Mouse (Mus musculus): Measurements from ENCODE around the gene Stx5a.

Stx5a gene

GRCm38 (mm10) chr19:8740603-8741002 lies 610 bp upstream of the Stx5a start, which contains the start of gene 1700092M07Rik:
Gene 1700092M07Rik (plus strand): TSS chr19:8740718.
- DNase-seq (ENCODE audit: inconsistent ontology term), result no peak

- DNase-seq (ENCODE audit: inconsistent ontology term), result no peak
Measured at GRCm38 (mm10) chr19:8742176-8742575, 963 bp downstream of the Stx5a start.

GRCm38 (mm10) chr19:8745382-8745781 lies 4.2 kb downstream of the Stx5a start:
- DNase-seq (ENCODE audit: inconsistent ontology term), result no peak

GRCm38 (mm10) chr19:8747368-8747767 lies 6.2 kb downstream of the Stx5a start:
- no peak for DNase-seq (ENCODE audit: inconsistent ontology term)

- DNase-seq (ENCODE audit: inconsistent ontology term), result no peak
Measured at GRCm38 (mm10) chr19:8755652-8756051, 14.4 kb downstream of the Stx5a start.

- peak; percentile 97 for DNase-seq (ENCODE audit: inconsistent ontology term)
Measured at GRCm38 (mm10) chr19:8756635-8757387, 15.6 kb downstream of the Stx5a start, which contains the start of gene Nxf1. Gene Nxf1 (plus strand): TSS chr19:8757073.

- peak; percentile 39 for DNase-seq (ENCODE audit: inconsistent ontology term)
Measured at GRCm38 (mm10) chr19:8757471-8757998, 16.3 kb downstream of the Stx5a start.

GRCm38 (mm10) chr19:8758899-8759298 lies 17.7 kb downstream of the Stx5a start:
- DNase-seq (ENCODE audit: inconsistent ontology term), result no peak

- DNase-seq (ENCODE audit: inconsistent ontology term), result no peak
Measured at GRCm38 (mm10) chr19:8760757-8761156, 19.5 kb downstream of the Stx5a start.

- no peak for DNase-seq (ENCODE audit: inconsistent ontology term)
Measured at GRCm38 (mm10) chr19:8763276-8763675, 22.1 kb downstream of the Stx5a start.

GRCm38 (mm10) chr19:8765562-8765961 lies 24.3 kb downstream of the Stx5a start:
- DNase-seq (ENCODE audit: inconsistent ontology term), result no peak

- DNase-seq (ENCODE audit: inconsistent ontology term), result peak; percentile 70
Measured at GRCm38 (mm10) chr19:8770567-8771270, 29.5 kb downstream of the Stx5a start, which contains the start of gene Tmem223. Gene Tmem223 (plus strand): TSS chr19:8770996.

GRCm38 (mm10) chr19:8772996-8773395 lies 31.8 kb downstream of the Stx5a start:
- no peak for DNase-seq (ENCODE audit: inconsistent ontology term)

- DNase-seq (ENCODE audit: inconsistent ontology term), result no peak
Measured at GRCm38 (mm10) chr19:8773409-8773808, 32.2 kb downstream of the Stx5a start.

GRCm38 (mm10) chr19:8774086-8774835 lies 33.0 kb downstream of the Stx5a start, which contains the start of gene Tmem179b:
Gene Tmem179b (minus strand): TSS chr19:8774467.
- peak; percentile 93 for DNase-seq (ENCODE audit: inconsistent ontology term)

- DNase-seq (ENCODE audit: inconsistent ontology term), result peak; percentile 27
Measured at GRCm38 (mm10) chr19:8774951-8775421, 33.8 kb downstream of the Stx5a start.

- peak; percentile 93 for DNase-seq (ENCODE audit: inconsistent ontology term)
Measured at GRCm38 (mm10) chr19:8786008-8786781, 45.0 kb downstream of the Stx5a start, which contains the start of gene Taf6l. Gene Taf6l (minus strand): TSS chr19:8786417.

- DNase-seq (ENCODE audit: inconsistent ontology term), result no peak
Measured at GRCm38 (mm10) chr19:8788521-8788920, 47.3 kb downstream of the Stx5a start.

GRCm38 (mm10) chr19:8789171-8789570 lies 48.0 kb downstream of the Stx5a start:
- no peak for DNase-seq (ENCODE audit: inconsistent ontology term)

GRCm38 (mm10) chr19:8790171-8790570 lies 49.0 kb downstream of the Stx5a start:
- DNase-seq (ENCODE audit: inconsistent ontology term), result no peak
